Mouse (Mus musculus): Measurements from ENCODE around the gene Plekho2.

DNA sequence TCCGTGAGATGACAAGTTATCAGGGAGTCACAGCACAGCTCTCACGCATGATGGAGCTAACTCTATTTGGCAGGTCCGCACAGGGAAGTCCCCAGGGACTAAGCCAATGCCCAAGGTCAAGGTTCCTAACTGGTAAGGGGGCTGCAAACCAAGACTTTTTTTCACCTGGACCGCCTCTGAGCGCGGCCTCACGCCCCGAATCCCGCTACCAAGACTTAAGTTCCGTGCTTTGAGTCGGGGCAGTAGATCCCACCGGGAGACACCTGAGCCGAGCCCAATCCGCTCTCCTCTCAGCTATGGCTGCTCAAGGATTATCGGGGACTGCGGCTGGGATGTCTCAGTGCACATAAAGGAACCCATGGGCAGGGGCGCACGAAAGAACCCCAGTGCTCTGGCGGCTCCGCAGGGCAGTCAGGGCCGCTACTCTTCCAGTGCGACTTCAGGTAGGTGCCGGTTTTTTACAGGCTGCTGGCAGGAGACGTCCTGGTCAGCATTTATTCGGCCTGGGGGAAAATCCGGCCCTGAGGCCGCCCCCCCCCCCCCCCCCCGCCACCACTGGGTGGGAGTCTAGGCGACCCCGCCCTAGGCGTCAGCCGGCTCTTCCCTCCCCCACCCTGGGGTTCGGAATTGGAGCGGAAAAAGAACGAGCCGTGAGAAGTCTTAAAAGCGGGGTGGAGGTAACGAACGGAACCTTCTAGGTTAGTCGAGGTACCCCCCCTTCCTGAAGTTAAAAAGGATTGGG, 49.4 kb upstream of the Plekho2 start, which contains the start of gene Rbpms2:
- TF ChIP-seq CTCF (IDR thresholded peaks at IDR 0.05; ENCODE audit: borderline replicate concordance, insufficient read depth, low read length), result no peak
- TF ChIP-seq POLR2A (IDR thresholded peaks at IDR 0.05; ENCODE audit: low read depth, low read length), result no peak

Measured in embryonic fibroblast, embryonic 13.5 days (primary cell).